Mouse (Mus musculus) erythroblast, embryonic 14.5 days (primary cell): ENCODE measurements around the gene Gatad2a.

Experiments
- GATA1 ChIP-seq: IDR thresholded peaks from 2 replicates; pipeline ENCODE4 v1.6.1; 2012; ENCODE audit warnings: low read length, inconsistent platforms, mixed read lengths
- TAL1 ChIP-seq: IDR thresholded peaks from 3 replicates; pipeline ENCODE4 v1.6.1; 2012; ENCODE audit warnings: low read length, inconsistent platforms, mixed read lengths

GRCm38 (mm10) chr8:69954213-69954612 is 42.0 kb downstream of the Gatad2a start:
- TF ChIP-seq GATA1 = no peak
- TF ChIP-seq TAL1 = no peak
